Mouse (Mus musculus): ENCODE measurements around the gene Nrarp. TPM values are rescaled to one million over a fixed set of nuclear protein-coding genes. Genes with fewer than 3 reads are reported as not detected.

Gene Nrarp
- polyA plus RNA-seq, 1 experiment from 2014 or later, result 18.9 TPM

GRCm38 (mm10) chr2:25203631-25204214 is 23.2 kb downstream of the Nrarp start:
- ATAC-seq (ENCODE audit: low FRiP score, low read depth), result peak; percentile 31; the same call in 1 of the 2 replicates

GRCm38 (mm10) chr2:25207593-25207992 is 27.0 kb downstream of the Nrarp start:
- Histone ChIP-seq H3K9ac (no peak overlapping the region), H3K4me3 (no peak overlapping the region), H3K9me3 (no peaks in the 10 kb centered on the region), H3K27ac (replicated peaks) (no peak overlapping the region), H3K27me3 (no peaks in the 10 kb centered on the region), H3K36me3 (peaks cover 36% of the 10 kb centered on the region), H3K4me1 (replicated peaks) (peaks cover 42% of the 10 kb centered on the region), H3K4me2 (no peak overlapping the region)
- 92% methylated on average over 1 of the region's 1 CpGs for whole genome bisulfite sequencing
- no peak for ATAC-seq (ENCODE audit: low FRiP score, low read depth)

More at GRCm38 (mm10) chr2:25203631-25204214, 23.2 kb downstream of the Nrarp start:
- H3K4me2 ChIP-seq, result no peak overlapping the region
- no peaks in the 10 kb centered on the region for H3K9me3 ChIP-seq
- H3K4me3 ChIP-seq, result no peak overlapping the region
- H3K36me3 ChIP-seq, result peaks cover 63% of the 10 kb centered on the region
- peaks cover 19% of the 10 kb centered on the region for H3K4me1 ChIP-seq (replicated peaks)
- 66% methylated on average over 4 of the region's 4 CpGs for WGBS
- no peak overlapping the region for H3K27ac ChIP-seq (replicated peaks)
- H3K9ac ChIP-seq, result no peak overlapping the region
- H3K27me3 ChIP-seq, result no peaks in the 10 kb centered on the region

GRCm38 (mm10) chr2:25210686-25211085 is 30.1 kb downstream of the Nrarp start:
- Histone ChIP-seq H3K27me3 (0 out of 2 replicates have a peak, but pooled peaks cover 3% of the 10 kb centered on the region), H3K9me3 (no peaks in the 10 kb centered on the region), H3K4me2 (peak overlapping the region; percentile 85), H3K9ac (peak overlapping the region; percentile 80), H3K4me3 (peak overlapping the region; percentile 78), H3K4me1 (replicated peaks) (peaks cover 42% of the 10 kb centered on the region), H3K27ac (replicated peaks) (peak overlapping the region; percentile 93), H3K36me3 (peaks cover 6% of the 10 kb centered on the region)
- 1% methylated on average over 24 of the region's 24 CpGs for WGBS
- ATAC-seq (ENCODE audit: low FRiP score, low read depth), result peak; percentile 36; the same call in 1 of the 2 replicates

- H3K4me2 ChIP-seq, result peak within 1 kb of the TSS; percentile 85
- peak; percentile 93 for ATAC-seq (ENCODE audit: low FRiP score, low read depth)
- H3K27me3 ChIP-seq, result 0 out of 2 replicates have a peak, but pooled peaks cover 3% of the 10 kb centered on the region
- peak within 1 kb of the TSS; percentile 93 for H3K27ac ChIP-seq (replicated peaks)
- peak within 1 kb of the TSS; percentile 80 for H3K9ac ChIP-seq
- peaks cover 1% of the 10 kb centered on the region for H3K36me3 ChIP-seq
- H3K9me3 ChIP-seq, result no peaks in the 10 kb centered on the region
- H3K4me3 ChIP-seq, result peak within 1 kb of the TSS; percentile 78
- under 1% methylated on average over 44 of the region's 44 CpGs for WGBS
- H3K4me1 ChIP-seq (replicated peaks), result peaks cover 42% of the 10 kb centered on the region
Measured at GRCm38 (mm10) chr2:25211121-25211670, 30.6 kb downstream of the Nrarp start, which contains the start of gene Nelfb. Nelfb (minus strand) TSS chr2:25211489.

DNA sequence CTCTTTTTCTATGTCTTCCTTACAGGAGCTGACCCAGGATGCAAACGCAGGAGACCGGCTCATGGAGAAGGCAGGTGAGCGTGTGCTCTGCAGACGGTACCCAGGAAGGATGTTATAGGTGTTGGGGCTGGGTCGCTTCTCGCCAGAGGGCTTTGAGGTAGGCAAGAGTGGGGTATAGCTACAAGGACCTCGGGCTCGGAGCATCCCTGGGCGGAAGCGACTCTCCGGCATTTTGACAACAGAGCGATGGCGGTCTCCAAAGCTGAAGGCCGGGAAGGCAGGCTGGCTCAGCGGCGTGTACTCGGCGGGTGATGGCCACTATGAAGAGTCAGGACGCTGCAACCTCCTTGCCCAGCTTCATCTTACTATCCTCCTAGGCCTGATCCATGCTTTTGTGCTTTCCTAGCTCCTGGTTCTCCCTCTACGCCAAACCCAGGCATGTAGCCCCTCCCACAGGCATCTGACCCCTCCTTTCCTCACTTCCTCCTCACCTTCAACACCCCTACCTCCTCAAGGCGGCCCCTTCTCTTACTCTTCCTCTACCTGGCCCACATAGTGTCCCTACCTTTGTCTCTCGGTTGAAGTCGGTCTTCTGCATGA is 32.8 kb downstream of the Nrarp start:
- Histone ChIP-seq H3K36me3 (no peaks in the 10 kb centered on the region), H3K4me1 (replicated peaks) (peaks cover 27% of the 10 kb centered on the region), H3K4me2 (no peak overlapping the region), H3K27me3 (0 out of 2 replicates have a peak, but pooled peaks cover 3% of the 10 kb centered on the region), H3K27ac (replicated peaks) (no peak overlapping the region), H3K9ac (no peak overlapping the region), H3K9me3 (no peaks in the 10 kb centered on the region), H3K4me3 (no peak overlapping the region)
- WGBS, result 62% methylated on average over 23 of the region's 23 CpGs
- no peak for ATAC-seq (ENCODE audit: low FRiP score, low read depth)

GRCm38 (mm10) chr2:25214444-25214843 is 33.9 kb downstream of the Nrarp start, which contains the start of gene Stpg3:
Stpg3 (minus strand) TSS chr2:25214637.
- 79% methylated on average over 3 of the region's 3 CpGs for WGBS
- peaks cover 18% of the 10 kb centered on the region for H3K4me1 ChIP-seq (replicated peaks)
- no peak within 1 kb of the TSS for H3K4me2 ChIP-seq
- H3K4me3 ChIP-seq, result no peak within 1 kb of the TSS
- H3K27ac ChIP-seq (replicated peaks), result no peak within 1 kb of the TSS
- H3K9me3 ChIP-seq, result no peaks in the 10 kb centered on the region
- H3K36me3 ChIP-seq, result no peaks in the 10 kb centered on the region
- ATAC-seq (ENCODE audit: low FRiP score, low read depth), result no peak
- H3K27me3 ChIP-seq, result 0 out of 2 replicates have a peak, but pooled peaks cover 3% of the 10 kb centered on the region
- no peak within 1 kb of the TSS for H3K9ac ChIP-seq

GRCm38 (mm10) chr2:25217666-25218065 is 37.1 kb downstream of the Nrarp start:
- ATAC-seq (ENCODE audit: low FRiP score, low read depth), result no peak
- H3K4me2 ChIP-seq, result no peak overlapping the region
- H3K27me3 ChIP-seq, result 0 out of 2 replicates have a peak, but pooled peaks cover 3% of the 10 kb centered on the region
- H3K27ac ChIP-seq (replicated peaks), result no peak overlapping the region
- no peak overlapping the region for H3K9ac ChIP-seq
- WGBS, result 69% methylated on average over 2 of the region's 2 CpGs
- H3K4me1 ChIP-seq (replicated peaks), result no peaks in the 10 kb centered on the region
- H3K36me3 ChIP-seq, result peaks cover 5% of the 10 kb centered on the region
- no peak overlapping the region for H3K4me3 ChIP-seq
- H3K9me3 ChIP-seq, result no peaks in the 10 kb centered on the region

DNA sequence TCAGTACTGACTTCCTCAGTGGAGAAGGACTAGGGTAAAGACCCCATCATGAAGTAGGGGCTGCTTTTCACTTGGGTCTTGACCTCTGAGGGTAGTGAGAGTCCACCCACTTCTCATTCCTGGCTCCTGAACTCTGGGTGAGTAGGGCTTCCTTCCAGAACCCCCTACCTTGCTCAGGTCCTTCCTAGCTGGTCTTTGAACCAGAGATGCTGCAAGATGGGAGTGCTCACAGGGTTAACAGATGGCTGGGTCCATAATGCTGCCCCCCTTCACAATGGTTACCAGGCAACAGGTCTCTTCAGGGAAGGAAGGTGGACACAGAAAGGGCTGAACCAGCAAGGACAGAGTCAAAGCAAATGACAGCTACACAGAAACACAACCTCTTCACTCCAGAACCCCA is 37.9 kb downstream of the Nrarp start, which contains the start of gene Fam166a:
Fam166a (plus strand) TSS at position 301 of the 400 bp plus-strand sequence.
- Histone ChIP-seq H3K4me3 (no peak within 1 kb of the TSS), H3K4me1 (replicated peaks) (peaks cover 6% of the 10 kb centered on the region), H3K27me3 (0 out of 2 replicates have a peak, but pooled peaks cover 3% of the 10 kb centered on the region), H3K9me3 (no peaks in the 10 kb centered on the region), H3K9ac (no peak within 1 kb of the TSS), H3K4me2 (no peak within 1 kb of the TSS), H3K27ac (replicated peaks) (no peak within 1 kb of the TSS), H3K36me3 (peaks cover 5% of the 10 kb centered on the region)
- no peak for ATAC-seq (ENCODE audit: low FRiP score, low read depth)

- Histone ChIP-seq H3K4me3 (no peak overlapping the region), H3K27ac (replicated peaks) (no peak overlapping the region), H3K9ac (no peak overlapping the region), H3K9me3 (no peaks in the 10 kb centered on the region), H3K4me1 (replicated peaks) (peaks cover 18% of the 10 kb centered on the region), H3K4me2 (no peak overlapping the region), H3K27me3 (no peaks in the 10 kb centered on the region), H3K36me3 (peaks cover 5% of the 10 kb centered on the region)
- 66% methylated on average over 5 of the region's 5 CpGs for WGBS
- no peak for ATAC-seq (ENCODE audit: low FRiP score, low read depth)
Measured at GRCm38 (mm10) chr2:25221331-25221772, 40.8 kb downstream of the Nrarp start.

DNA sequence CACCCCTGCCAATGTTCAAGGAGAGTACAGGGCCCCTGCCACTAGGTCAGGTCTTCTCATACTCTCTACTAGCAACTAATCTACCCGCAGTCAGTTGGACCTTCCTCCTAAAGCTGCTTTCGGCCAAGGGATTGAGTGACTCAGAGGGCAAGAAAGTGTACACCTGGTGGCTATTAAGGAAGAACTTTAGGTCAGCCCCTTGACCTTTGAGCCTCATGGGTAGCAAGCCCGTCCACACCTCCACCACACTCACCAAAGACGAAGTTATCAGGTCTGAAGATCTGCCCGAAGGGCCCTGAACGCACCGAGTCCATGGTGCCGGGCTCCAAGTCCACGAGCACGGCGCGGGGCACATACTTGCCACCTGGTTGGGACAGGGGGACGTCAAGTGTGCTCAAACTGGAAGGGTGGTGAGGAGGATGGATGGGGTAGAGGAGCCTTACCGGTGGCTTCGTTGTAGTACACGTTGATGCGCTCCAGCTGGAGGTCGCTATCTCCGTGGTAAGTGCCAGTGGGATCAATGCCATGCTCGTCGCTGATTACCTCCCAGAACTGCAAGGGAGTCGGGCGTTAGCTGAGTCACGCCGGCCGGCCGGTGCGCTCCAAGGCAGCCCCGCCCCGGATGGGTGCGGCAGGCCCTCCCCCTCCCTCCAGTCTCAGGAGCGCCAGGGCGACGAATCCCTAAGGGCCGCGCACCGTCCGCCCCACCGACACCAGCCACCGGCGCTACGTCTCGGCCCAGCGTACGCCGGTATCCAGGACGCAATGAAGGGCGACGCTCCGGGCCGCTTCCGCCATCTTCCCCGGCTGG is 43.3 kb downstream of the Nrarp start:
- ATAC-seq (ENCODE audit: low FRiP score, low read depth), result no peak; the same call in 1 of the 2 replicates
- H3K9ac ChIP-seq, result peak overlapping the region; percentile 70
- WGBS, result 3% methylated on average over 53 of the region's 53 CpGs
- H3K27me3 ChIP-seq, result no peaks in the 10 kb centered on the region
- peaks cover 23% of the 10 kb centered on the region for H3K4me1 ChIP-seq (replicated peaks)
- H3K36me3 ChIP-seq, result peaks cover 5% of the 10 kb centered on the region
- peak overlapping the region; percentile 93 for H3K27ac ChIP-seq (replicated peaks)
- no peaks in the 10 kb centered on the region for H3K9me3 ChIP-seq
- peak overlapping the region; percentile 94 for H3K4me2 ChIP-seq
- peak overlapping the region; percentile 72 for H3K4me3 ChIP-seq

GRCm38 (mm10) chr2:25224492-25224765 is 43.9 kb downstream of the Nrarp start, which contains the start of gene Tubb4b:
Tubb4b (minus strand) TSS chr2:25224702.
- Histone ChIP-seq H3K27ac (replicated peaks) (peak within 1 kb of the TSS; percentile 99), H3K4me3 (peak within 1 kb of the TSS; percentile 72), H3K4me1 (replicated peaks) (peaks cover 24% of the 10 kb centered on the region), H3K9me3 (no peaks in the 10 kb centered on the region), H3K9ac (peak within 1 kb of the TSS; percentile 70), H3K36me3 (peaks cover 5% of the 10 kb centered on the region), H3K27me3 (no peaks in the 10 kb centered on the region), H3K4me2 (peak within 1 kb of the TSS; percentile 94)
- ATAC-seq (ENCODE audit: low FRiP score, low read depth), result no peak
- 0% methylated on average over 17 of the region's 17 CpGs for WGBS
